Mouse (Mus musculus) cerebral cortex, adult 2 months (tissue): Measurements from ENCODE around the gene Pgr.

Experiments
- WGBS: fragments of 180-500 bp; shearing (Covaris S2); methylation state at CpG from one replicate; pipeline ENCODE4 v1.1.7; 2018; 5-methylcytosine and 5-hydroxymethylcytosine counted together

Pgr gene

DNA sequence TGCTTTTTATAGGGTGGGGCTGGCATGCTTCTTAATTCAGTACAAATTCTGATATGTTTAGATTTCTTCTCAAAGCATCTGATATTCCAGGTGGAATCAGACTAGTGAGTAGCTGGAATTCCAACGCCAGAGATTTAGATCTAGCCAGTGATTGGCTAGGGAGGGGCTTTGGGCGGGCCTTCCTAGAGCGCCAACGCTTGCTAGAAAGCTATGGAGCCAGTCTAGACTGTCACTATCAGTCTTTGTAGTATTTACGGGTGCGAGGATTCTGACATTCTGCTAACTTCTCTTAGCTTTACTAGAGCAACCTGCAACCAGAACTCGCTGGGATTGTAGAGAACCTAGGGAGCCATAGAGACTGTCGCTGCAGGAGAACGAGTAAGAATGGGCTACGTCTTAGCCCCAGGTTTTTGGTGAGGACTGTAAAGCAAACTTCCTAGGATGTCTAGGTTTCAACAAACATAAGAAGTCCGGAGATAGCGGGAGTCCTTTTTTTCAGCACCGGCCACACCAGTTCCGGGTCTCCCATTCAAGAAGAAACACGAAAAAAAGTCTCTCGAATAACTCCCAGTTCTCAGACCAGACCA lies at the start of gene Pgr:
Pgr (plus strand) TSS at position 218 of the 587 bp plus-strand sequence.
- under 1% methylated on average over 16 of the region's 16 CpGs for WGBS

DNA sequence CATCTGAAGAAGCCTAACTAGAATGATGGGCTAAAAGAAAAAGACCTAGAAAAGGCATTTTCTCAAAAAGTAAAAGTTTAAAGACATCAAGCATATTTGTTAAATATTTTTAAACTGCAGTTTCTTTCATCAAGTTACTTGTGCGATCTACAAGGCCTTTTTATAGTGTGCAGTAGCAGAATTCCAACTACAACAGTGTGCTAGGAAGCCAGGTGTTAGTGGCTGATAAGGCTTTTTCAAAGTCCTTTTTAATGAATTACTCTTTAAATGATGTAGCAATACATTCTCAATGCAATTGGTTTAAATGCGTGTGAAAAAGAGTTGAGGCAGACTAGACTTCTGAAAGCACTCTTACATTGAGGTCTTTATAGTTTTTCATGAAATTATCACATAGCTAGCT lies 42.2 kb upstream of the Pgr start:
- 83% methylated on average over 2 of the region's 2 CpGs for WGBS

DNA sequence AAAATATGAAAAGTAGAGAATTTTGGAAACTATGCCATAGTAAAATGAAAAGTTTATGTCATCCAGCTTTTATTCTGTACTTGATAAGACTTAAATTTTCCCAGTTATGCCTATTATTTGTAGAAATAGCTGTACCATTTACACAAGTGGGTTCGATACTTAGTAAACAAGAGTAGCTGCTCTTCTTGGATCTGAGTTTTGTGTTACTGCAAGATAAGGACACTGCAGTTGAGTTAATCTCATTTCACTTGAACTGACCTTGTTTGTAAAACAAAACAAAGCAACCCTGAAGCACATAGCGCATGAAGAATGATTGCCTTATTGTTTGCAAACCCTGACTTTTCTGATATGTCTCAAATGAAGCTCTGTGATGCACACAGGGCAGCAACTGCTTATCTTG lies 31.1 kb upstream of the Pgr start:
- 90% methylated on average over 2 of the region's 2 CpGs for WGBS

DNA sequence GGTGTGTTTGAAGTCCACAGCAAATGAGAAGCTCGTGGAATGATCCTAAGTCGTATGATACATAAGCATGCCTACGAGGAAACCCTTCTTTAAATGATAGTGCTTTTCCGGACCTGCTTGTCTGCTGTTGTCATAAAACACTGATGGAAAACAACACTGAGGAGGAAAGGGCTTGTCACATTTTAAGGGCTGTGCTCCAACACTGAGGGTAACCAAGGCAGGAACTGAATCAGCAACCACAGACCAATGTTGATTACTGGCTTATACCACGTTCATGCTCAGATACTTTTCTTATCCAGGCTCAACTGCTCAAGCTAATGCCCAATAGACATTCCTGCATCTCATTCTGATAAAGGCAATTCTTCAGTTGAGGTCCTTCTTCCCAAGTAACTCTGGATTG lies 4.4 kb upstream of the Pgr start:
- 85% methylated on average over 5 of the region's 5 CpGs for WGBS

DNA sequence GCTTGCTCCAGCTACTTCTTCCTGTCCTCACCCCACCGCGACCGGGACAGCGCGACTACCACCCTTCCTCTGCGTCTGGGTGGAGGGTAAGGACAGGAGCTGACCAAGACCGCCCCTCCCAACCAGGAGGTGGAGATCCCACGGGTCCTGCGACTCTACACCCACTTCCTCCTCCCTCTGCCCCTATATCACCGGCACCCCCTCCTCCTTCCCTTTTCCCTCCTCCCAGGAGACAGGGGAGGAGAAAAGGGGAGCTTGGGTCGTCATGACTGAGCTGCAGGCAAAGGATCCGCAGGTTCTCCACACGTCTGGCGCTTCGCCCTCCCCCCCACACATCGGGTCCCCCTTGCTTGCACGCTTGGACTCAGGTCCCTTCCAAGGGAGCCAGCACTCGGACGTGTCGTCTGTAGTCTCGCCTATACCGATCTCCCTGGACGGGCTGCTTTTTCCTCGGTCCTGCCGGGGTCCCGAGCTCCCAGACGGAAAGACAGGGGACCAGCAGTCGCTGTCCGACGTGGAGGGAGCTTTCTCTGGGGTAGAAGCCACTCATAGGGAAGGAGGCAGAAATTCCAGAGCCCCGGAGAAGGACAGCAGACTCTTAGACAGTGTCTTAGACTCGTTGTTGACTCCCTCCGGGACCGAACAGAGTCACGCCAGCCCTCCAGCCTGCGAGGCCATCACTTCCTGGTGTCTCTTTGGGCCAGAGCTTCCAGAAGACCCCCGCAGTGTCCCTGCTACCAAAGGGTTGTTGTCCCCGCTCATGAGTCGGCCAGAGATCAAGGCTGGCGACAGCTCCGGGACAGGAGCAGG lies 775 bp downstream of the Pgr start:
- WGBS, result under 1% methylated on average over 41 of the region's 41 CpGs

DNA sequence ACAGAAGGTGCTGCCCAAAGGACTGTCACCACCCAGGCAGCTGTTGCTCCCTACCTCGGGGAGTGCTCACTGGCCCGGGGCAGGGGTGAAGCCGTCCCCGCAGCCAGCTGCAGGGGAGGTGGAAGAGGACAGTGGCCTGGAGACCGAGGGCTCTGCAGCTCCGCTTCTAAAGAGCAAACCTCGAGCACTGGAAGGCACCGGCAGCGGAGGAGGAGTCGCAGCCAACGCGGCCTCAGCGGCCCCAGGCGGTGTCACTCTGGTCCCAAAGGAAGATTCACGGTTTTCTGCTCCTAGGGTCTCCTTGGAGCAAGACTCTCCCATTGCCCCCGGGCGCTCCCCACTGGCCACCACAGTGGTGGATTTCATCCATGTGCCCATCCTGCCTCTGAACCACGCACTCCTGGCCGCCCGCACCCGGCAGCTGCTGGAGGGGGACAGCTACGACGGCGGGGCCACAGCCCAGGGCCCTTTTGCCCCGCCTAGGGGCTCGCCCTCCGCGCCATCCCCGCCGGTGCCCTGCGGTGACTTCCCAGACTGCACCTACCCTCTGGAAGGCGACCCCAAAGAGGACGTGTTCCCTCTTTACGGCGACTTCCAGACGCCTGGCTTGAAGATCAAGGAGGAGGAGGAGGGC lies 1.5 kb downstream of the Pgr start:
- under 1% methylated on average over 35 of the region's 36 CpGs for WGBS

DNA sequence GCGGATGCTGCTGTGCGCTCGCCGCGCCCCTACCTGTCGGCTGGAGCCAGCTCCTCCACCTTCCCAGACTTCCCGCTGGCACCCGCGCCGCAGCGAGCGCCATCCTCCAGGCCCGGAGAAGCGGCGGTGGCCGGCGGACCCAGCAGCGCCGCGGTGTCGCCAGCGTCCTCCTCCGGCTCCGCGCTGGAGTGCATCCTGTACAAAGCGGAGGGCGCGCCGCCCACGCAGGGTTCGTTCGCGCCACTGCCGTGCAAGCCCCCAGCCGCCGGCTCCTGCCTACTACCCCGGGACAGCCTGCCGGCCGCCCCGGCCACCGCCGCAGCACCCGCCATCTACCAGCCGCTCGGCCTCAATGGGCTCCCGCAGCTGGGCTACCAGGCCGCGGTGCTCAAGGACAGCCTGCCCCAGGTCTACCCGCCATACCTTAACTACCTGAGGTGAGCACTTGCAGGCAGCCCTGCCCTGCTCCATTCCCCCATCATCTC lies 2.1 kb downstream of the Pgr start:
- WGBS, result 1% methylated on average over 48 of the region's 49 CpGs

DNA sequence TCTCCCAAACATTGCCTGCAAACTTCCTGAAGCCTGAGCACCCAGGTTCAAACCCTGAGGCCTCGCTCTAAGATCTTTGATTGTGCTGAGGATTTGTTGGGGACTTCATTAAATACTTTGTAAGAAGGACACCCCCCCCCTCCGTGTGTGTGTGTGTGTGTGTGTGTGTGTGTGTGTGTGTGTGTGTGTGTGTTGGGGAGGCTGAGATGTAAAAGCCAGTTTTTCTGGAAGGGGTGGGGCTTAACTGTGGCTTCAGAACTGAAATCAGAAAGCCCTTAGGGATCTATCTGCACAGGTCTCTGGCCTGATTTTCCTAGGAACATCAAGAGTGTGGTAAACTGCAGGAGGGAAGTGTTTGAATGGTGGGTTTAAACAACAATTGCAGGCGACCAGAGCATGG lies 2.6 kb downstream of the Pgr start:
- WGBS, result 35% methylated on average over 3 of the region's 3 CpGs

DNA sequence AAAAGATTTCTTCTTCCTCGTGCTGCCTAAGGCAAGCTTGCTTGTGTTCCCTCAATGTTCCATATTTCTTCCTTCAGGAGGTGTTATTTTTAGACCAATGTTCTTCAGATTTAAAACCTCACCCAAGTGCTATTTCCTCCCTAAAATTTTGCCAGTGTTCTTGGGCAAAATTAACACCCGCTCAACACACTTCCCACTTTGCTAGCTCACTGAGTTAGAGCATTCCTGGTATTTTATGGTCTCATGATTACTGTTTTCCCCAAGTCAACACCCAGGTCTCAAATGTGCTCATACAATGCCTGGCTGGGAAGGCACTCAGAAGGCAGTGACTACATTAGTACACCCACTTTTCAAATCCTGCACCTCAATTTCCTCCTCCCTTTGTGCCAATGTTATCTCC lies 27.9 kb downstream of the Pgr start:
- WGBS, result 43% methylated on average over 2 of the region's 2 CpGs

DNA sequence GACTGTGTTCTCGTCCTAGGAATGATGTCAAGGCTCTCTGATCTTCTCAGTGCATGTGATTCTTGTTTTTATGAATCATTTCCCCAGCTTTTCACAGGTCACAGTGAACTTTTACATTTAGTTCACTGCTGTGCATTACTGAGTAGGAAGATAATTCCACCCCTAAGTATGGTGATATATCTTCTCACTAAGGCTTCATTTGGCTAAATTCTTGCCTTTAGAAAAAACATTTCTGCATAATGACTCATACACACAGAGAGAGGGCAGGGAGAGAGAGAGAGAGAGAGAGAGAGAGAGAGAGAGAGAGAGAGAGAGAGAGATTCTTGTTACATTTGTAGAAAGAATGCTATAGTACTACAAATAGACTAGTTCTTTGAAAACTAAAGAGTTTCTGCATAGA lies 38.1 kb downstream of the Pgr start:
- 33% methylated on average over 1 of the region's 1 CpGs for WGBS

DNA sequence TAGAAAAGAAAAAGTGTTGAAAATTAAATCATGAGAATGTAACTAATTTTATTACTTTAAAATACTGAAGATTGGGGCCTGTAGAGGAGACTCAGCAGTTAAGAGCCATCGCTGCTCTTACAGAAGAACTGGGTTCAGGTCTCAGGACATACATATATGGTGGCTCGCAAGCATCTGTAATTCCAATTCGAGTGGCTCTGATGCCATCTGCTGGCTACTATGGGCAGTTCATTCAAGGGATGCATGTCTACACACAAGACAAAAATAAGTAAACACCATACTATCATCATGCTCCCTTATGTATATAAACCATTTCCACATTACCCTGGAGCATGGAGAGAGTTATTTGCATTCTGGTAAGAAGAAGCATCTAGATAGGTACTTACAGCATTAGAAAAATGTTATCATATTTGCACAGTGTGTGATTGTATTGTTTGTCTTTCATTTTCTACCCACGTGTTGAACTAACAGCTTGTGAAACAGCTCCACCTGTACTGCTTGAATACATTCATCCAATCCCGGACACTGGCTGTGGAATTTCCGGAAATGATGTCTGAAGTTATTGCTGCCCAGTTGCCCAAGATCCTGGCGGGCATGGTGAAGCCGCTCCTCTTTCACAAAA lies 65.0 kb downstream of the Pgr start:
- 68% methylated on average over 8 of the region's 8 CpGs for WGBS

DNA sequence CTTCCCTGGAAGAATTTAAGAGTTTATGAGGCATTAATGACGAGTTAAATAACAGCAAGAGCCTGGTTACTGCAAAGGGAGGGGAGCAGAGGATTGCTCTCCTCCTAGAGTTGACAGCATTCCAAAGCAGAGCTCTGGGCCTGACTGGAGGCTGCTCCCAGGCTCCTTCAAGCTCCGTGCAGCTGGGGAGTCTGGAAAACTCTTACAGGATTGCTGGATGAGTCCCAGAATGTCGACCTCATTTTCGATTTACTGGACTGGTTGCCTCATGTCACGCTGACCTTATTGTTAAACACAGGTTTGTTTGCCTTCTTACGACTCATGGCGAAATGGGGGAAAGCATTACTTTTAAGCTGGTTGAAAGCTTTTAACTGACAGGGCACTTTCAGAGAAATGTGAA lies 70.6 kb downstream of the Pgr start:
- 51% methylated on average over 7 of the region's 7 CpGs for WGBS

DNA sequence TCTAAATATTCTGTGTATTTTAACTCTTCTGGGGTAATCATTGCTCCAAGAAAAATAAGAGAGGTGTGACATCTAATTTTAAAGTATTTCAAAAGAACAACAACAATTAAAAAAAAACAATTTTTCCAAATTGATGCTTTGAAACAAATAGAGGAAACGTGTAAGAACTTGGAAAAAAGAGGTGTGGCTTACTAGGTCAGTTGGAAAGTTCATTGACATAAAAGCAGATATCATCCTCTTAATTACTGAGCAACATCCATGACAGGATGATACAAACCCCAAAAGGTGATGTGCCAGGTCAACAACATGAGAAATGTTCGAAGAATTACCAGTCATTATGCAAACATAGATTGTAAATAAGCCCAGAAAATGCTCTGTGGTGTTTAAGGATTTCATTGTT lies 71.9 kb downstream of the Pgr start, which contains the start of gene Gm16485:
Gm16485 (plus strand) TSS at position 301 of the 400 bp plus-strand sequence.
- WGBS, result 78% methylated on average over 2 of the region's 2 CpGs

DNA sequence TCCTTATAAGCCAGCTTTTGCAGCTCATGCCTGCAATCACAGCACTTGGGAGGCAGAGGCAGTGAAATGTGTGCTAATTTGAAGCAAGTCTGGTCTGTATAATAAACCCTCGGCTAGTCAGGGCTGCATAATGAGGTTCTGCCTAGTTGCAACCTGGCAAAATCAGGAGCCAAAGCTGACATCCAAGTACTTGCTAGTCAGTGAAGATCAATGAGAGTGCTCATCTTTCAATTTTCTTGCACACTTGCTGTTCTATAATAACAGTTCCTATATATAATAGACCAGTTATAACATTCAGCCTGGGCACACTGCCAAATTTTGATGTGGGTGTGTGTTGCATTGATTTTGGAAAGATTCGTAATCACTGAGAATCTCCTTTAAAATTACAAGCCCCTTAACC lies 78.1 kb downstream of the Pgr start:
- WGBS, result 17% methylated on average over 2 of the region's 2 CpGs

DNA sequence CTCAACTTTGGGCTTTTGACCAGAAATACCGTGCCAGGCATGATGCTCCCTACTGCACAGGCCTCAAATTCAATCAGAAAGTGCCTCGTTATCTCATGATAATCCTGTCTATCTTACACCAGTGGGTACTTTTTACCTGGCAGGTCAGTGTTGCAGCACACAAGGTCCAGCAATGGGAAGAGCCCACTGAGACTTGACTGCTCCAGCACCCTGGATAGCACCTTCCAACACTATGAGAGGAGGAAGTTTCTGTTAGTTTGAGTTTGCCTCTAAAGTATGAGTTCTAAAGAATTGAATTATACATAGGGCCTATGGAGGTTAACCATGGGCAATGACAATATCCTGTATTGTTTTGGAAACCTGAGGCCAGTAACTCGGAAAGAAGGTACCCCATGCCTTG lies 82.7 kb downstream of the Pgr start:
- WGBS, result 78% methylated on average over 3 of the region's 3 CpGs

DNA sequence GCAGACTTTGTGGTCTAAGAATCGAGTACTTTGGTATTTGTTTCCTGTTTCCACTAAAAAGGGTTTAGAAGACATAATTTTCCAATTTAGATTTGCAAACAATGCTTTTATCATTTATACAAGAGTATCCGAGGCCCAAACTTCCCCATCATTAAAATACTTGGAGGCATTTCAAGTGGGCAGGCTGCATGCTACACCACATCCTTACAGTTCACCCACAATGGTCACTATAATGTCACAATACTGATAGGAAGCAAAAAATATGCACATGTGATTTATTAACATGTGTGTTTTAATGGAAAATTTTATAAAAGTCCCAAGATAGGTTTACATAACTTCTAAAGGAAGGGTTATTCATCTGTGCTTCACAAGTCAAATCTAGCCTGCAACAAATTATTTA lies 96.9 kb downstream of the Pgr start:
- WGBS, result 72% methylated on average over 2 of the region's 2 CpGs

DNA sequence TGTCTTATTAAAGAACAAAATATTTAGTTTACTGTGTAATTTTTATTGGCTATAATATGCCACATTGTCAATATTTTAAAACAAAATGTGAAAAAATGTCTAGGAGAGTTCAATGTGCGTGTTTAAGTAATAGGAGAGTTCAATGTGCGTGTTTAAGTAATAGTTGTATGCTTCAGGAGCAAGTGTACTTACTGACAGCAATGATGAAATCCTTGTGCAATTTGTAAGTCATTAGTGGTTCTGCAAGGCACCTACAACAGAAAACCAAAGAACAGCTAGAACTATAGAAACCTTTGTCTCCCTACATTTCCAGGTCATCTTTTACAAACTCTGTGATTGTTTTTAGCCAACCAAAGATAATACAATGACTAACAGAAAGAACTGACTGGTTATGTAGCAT lies 115.5 kb downstream of the Pgr start:
- 98% methylated on average over 2 of the region's 2 CpGs for WGBS
